Mouse (Mus musculus) heart, adult 2 months (tissue): ENCODE data around the gene Wwox. TPM values are rescaled to one million over a fixed set of nuclear protein-coding genes. Genes with fewer than 3 reads are reported as not detected.

ENCODE experiments used
- DNase-seq, 2 experiments: peaks; one replicate each; pipeline ENCODE4 v3.0.0; 2021
- H3K27ac ChIP-seq: fragments of 200-600 bp; 2 replicates; pipeline ENCODE4 v1.8.1; 2022
- H3K27me3 ChIP-seq: fragments of 200-500 bp; 2 replicates; pipeline ENCODE4 v1.6.1; 2012; ENCODE audit warnings: mild to moderate bottlenecking, low read length, inconsistent platforms, mixed read lengths; ENCODE audit not compliant: control insufficient read depth, insufficient read depth
- H3K36me3 ChIP-seq: fragments of 200-500 bp; 2 replicates; pipeline ENCODE4 v1.6.1; 2012; ENCODE audit warnings: low read length, inconsistent platforms; ENCODE audit not compliant: control insufficient read depth, insufficient read depth
- H3K4me1 ChIP-seq: fragments of 200-500 bp; 2 replicates; pipeline ENCODE4 v1.6.1; 2011; ENCODE audit warnings: low read length; ENCODE audit not compliant: control insufficient read depth, insufficient read depth
- H3K4me3 ChIP-seq: fragments of 200-600 bp; 2 replicates; pipeline ENCODE4 v1.8.1; 2022
- H3K79me2 ChIP-seq: fragments of 200-500 bp; replicated peaks from 2 replicates; pipeline ENCODE4 v1.6.1; 2012; ENCODE audit warnings: mild to moderate bottlenecking, inconsistent platforms, low read length, moderate library complexity, mixed read lengths; ENCODE audit not compliant: control insufficient read depth, insufficient read depth
- H3K9ac ChIP-seq: fragments of 200-500 bp; 2 replicates; pipeline ENCODE4 v1.6.1; 2012; ENCODE audit warnings: low read depth, mild to moderate bottlenecking, control low read depth, inconsistent platforms, low read length, mixed read lengths
- CTCF ChIP-seq: fragments of 200-600 bp; IDR thresholded peaks from 2 replicates; pipeline ENCODE4 v1.8.1; 2022; ENCODE audit warnings: antibody characterized with exemption, mild to moderate bottlenecking, moderate library complexity
- EP300 ChIP-seq: fragments of 200-500 bp; IDR thresholded peaks from 2 replicates; pipeline ENCODE4 v1.6.1; 2011; ENCODE audit warnings: low read depth, low read length, control low read depth; ENCODE audit not compliant: insufficient read depth
- POLR2A ChIP-seq: fragments of 200-500 bp; IDR thresholded peaks from 2 replicates; pipeline ENCODE4 v1.6.1; 2011; ENCODE audit warnings: mild to moderate bottlenecking, low read depth, low read length, control low read depth; ENCODE audit not compliant: insufficient read depth
- WGBS: fragments of 180-500 bp; shearing (Covaris S2); methylation state at CpG from one replicate; pipeline ENCODE4 v1.1.7; 2018; 5-methylcytosine and 5-hydroxymethylcytosine counted together
- intact Hi-C: fragments of 180-260 bp; cut with DNase I; formaldehyde crosslinking; loops from one replicate; pipeline ENCODE4 v1.15.1; 2025
- polyA plus RNA-seq: library from polyadenylated mRNA; depleted of rRNA; stranded (reverse); fragments of >200 nt; gene quantifications from 2 replicates; pipeline ENCODE4 v1.2.3, GENCODE M21; 2012
- total RNA-seq, 2 experiments: library from RNA; stranded (reverse); gene quantifications; 2 replicates each; pipeline ENCODE4 v1.2.3; 2021

Wwox gene
- total and polyA plus RNA-seq, 3 experiments: 3.3 to 4.6 (median 4.6) TPM

DNA sequence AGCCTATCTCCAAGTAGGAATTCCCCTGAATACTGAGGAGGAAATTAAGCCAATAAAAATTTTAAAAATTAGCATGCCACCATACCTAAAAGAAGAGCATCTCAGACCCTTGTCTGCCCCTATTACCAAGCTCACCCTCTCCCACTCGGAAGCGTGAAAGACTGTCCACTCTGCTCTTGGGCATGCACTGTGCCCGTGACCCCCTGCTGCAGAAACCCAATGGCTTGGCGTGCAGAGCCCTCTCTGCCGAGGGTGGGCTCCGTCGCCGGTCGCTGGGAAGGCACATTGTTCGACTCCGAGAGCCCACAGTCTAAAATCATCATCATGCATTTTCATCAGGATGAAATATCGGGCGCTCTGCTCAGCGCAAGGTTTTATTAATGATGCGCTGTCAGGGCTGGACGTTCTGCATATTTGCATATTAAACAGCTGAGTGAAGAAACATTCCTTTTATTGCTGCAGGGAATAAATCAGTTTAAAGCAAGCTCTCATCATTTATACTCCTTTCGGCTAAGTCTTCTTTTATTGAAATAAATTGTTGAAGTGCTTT is 471.7 kb downstream of the Wwox start:
- Histone ChIP-seq H3K4me1 (no peaks in the 10 kb centered on the region), H3K27me3 (no peaks in the 10 kb centered on the region), H3K9ac (no peak overlapping the region), H3K36me3 (no peaks in the 10 kb centered on the region), H3K4me3 (no peak overlapping the region), H3K27ac (no peak overlapping the region), H3K79me2 (no peaks in the 10 kb centered on the region)
- TF ChIP-seq CTCF: no peak
- TF ChIP-seq EP300: no peak
- TF ChIP-seq POLR2A: no peak
- intact Hi-C loops: no loop called here
- WGBS: 95% methylated on average over 17 of the region's 17 CpGs
- DNase-seq: no peak

DNA sequence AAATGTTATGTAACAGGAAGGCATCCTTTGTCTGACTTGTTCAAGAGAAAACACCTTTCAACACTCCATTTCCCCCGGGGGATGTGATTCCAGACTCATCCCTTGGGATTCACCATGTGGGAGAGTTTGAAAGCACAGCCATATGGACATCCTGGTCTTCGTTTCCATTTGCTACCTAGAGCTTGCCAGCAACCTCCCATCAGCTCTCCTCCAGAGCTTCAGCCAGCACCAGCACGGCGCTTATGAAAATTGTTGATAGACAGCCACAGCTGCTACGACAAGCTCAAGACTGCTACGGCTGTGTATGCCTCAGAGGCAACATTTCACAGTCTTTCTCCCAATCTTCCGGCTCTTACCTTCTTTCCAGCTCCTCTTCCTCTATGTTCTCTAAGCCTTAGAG is 484.2 kb downstream of the Wwox start:
- 50% methylated on average over 7 of the region's 7 CpGs for WGBS
- no peak overlapping the region for H3K27ac ChIP-seq
- H3K9ac ChIP-seq: no peak overlapping the region
- TF ChIP-seq POLR2A: no peak
- no peaks in the 10 kb centered on the region for H3K79me2 ChIP-seq
- peak in 1 of 2 experiments; percentile 5 for DNase-seq
- H3K4me1 ChIP-seq: peaks cover 2% of the 10 kb centered on the region; the same call in 1 of the 2 replicates
- intact Hi-C loops: no loop called here
- H3K36me3 ChIP-seq: no peaks in the 10 kb centered on the region
- H3K4me3 ChIP-seq: no peak overlapping the region
- H3K27me3 ChIP-seq: no peaks in the 10 kb centered on the region

DNA sequence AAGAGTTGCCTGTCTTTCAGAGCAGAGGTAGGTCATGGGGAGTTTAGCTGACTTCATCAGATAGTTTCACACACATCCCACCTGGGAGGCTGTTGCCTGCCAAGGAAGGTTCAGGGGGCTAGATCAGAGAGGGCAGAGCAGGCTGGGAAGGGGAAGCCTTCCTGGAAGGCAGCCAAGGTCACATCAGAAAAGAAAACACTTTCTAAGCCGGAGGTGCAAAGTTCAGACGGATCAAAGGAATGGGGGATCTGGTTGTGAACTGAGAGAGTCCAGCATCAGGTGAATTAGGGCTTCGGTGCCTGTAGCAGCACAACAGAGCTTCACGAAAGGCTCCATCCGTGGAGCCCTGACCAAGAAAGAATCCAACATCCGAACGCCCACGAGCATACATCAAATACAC is 488.0 kb downstream of the Wwox start:
- no peaks in the 10 kb centered on the region for H3K36me3 ChIP-seq
- no peak for DNase-seq
- no peaks in the 10 kb centered on the region for H3K27me3 ChIP-seq
- no peak overlapping the region for H3K27ac ChIP-seq
- intact Hi-C loops: no loop called here
- no peak overlapping the region for H3K9ac ChIP-seq
- WGBS: 72% methylated on average over 8 of the region's 8 CpGs
- peaks cover 2% of the 10 kb centered on the region; the same call in 1 of the 2 replicates for H3K4me1 ChIP-seq
- no peaks in the 10 kb centered on the region for H3K79me2 ChIP-seq
- H3K4me3 ChIP-seq: no peak overlapping the region
- TF ChIP-seq CTCF (no peak), POLR2A (no peak), EP300 (no peak)

DNA sequence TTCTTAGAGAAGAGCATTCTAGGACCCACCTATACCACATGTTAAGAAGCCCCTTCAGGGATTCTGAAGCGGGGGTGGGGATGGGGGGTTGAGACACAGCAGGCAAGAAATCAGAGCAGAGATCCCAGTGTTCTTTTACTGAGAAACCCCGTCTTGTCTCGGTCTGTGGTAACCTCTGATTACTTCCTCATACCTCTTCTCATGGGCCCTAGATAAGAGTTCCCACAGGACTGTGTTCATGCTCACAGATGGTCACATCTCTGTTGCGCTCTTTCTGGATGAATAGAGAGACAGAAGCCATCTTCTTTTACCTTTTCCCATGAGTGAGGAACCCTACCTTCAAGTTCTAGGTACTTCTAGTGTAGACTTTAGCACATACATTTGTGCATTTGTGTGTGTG is 488.5 kb downstream of the Wwox start:
- TF ChIP-seq EP300 (no peak), CTCF (no peak), POLR2A (no peak)
- Histone ChIP-seq H3K4me3 (no peak overlapping the region), H3K27me3 (no peaks in the 10 kb centered on the region), H3K79me2 (no peaks in the 10 kb centered on the region), H3K36me3 (no peaks in the 10 kb centered on the region), H3K4me1 (peaks cover 2% of the 10 kb centered on the region; the same call in 1 of the 2 replicates), H3K27ac (no peak overlapping the region), H3K9ac (no peak overlapping the region)
- no peak for DNase-seq
- intact Hi-C loops: no loop called here
- 83% methylated on average over 4 of the region's 4 CpGs for WGBS

DNA sequence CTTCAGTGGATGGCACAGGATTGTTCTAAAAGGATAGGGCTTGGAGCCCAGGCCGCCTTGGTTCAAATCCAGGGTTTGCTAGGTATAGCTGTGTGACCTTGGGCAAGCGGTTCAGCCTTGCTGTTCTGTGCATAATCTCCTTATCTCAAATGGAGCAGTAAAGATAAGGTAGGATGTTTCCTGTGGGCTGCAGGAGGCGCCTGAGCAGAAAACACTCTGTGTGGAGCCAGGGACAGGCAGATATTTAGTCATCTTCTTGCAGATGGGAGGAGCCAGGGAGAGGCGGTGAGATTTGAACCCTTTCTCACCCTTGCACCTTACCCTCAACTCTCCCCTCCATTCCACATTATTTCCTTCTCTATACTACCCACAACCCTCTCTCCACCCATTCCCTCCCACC is 490.1 kb downstream of the Wwox start:
- 89% methylated on average over 4 of the region's 4 CpGs for WGBS
- intact Hi-C loops: no loop called here

DNA sequence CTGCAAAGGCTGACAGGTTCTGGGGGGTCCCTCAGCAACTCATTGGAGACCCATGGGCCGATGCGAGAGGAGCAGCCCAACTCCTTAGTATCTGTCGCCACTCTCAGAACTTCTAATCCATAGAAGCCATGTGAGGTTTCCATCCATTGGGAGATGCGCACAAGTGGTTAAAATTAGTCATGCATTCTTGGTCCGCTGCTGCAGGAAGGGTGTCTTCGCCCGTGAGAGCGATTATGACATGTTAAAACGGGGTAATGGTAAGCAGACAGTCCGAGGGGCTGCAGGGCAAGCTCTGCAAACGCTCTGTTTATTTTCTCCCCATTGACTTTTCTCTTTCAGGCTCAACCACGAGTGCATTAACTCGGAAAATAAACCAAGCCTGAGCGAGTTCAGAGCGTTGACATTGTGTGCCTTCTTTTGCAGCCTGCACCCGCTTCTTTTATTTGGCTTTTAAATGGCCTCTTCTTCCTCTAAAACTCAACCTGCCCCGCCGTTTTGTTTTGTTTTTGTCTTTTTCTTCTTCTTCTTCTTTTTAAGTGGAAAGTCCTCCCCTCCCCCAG is 492.7 kb downstream of the Wwox start:
- Histone ChIP-seq H3K4me3 (no peak overlapping the region), H3K27ac (no peak overlapping the region), H3K27me3 (no peaks in the 10 kb centered on the region), H3K9ac (no peak overlapping the region), H3K4me1 (no peaks in the 10 kb centered on the region), H3K36me3 (no peaks in the 10 kb centered on the region), H3K79me2 (no peaks in the 10 kb centered on the region)
- WGBS: 69% methylated on average over 18 of the region's 18 CpGs
- TF ChIP-seq EP300: no peak
- no peak for TF ChIP-seq POLR2A
- TF ChIP-seq CTCF: no peak
- intact Hi-C loops: loop anchor here (5.0 kb wide), 1 partner anchor 775 kb away; the partner anchor contains the start of gene Maf
- no peak for DNase-seq

More for the DNA sequence above, 490.1 kb downstream of the Wwox start:
- Histone ChIP-seq H3K27ac (no peak overlapping the region), H3K4me1 (no peaks in the 10 kb centered on the region), H3K9ac (no peak overlapping the region), H3K27me3 (no peaks in the 10 kb centered on the region), H3K4me3 (no peak overlapping the region), H3K79me2 (no peaks in the 10 kb centered on the region), H3K36me3 (no peaks in the 10 kb centered on the region)
- no peak for DNase-seq
- TF ChIP-seq POLR2A: no peak
- TF ChIP-seq CTCF: no peak
- TF ChIP-seq EP300: no peak
